Mouse (Mus musculus) heart, embryonic 12.5 days (tissue): Measurements from ENCODE around the gene Kirrel. TPM values are rescaled to one million over a fixed set of nuclear protein-coding genes. Genes with fewer than 3 reads are reported as not detected.

Experiments
- ATAC-seq: fragments of 200-750 bp; cut with Nextera tagmentation; 2 replicates; pipeline ENCODE4 v1.8.0; 2017; ENCODE audit warnings: moderate TSS enrichment, moderate library complexity; ENCODE audit not compliant: insufficient number of reproducible peaks, low FRiP score
- H3K27ac ChIP-seq: fragments of 300-500 bp; sonication (generic); 2 replicates; pipeline ENCODE4 v1.5.1; 2016; ENCODE audit warnings: mild to moderate bottlenecking, moderate library complexity; ENCODE audit not compliant: poor library complexity, severe bottlenecking
- H3K27me3 ChIP-seq: fragments of 300-500 bp; sonication (generic); replicated peaks from 2 replicates; pipeline ENCODE4 v1.6.1; 2016; ENCODE audit warnings: mild to moderate bottlenecking, moderate library complexity
- H3K36me3 ChIP-seq: fragments of 300-500 bp; sonication (generic); 2 replicates; pipeline ENCODE4 v1.6.1; 2016; ENCODE audit warnings: mild to moderate bottlenecking, moderate library complexity
- H3K4me1 ChIP-seq: fragments of 300-500 bp; sonication (generic); replicated peaks from 2 replicates; pipeline ENCODE4 v1.6.1; 2016; ENCODE audit warnings: mild to moderate bottlenecking
- H3K4me2 ChIP-seq: fragments of 300-500 bp; sonication (generic); 2 replicates; pipeline ENCODE4 v1.6.1; 2016; ENCODE audit warnings: mild to moderate bottlenecking, moderate library complexity
- H3K4me3 ChIP-seq: fragments of 300-500 bp; sonication (generic); 2 replicates; pipeline ENCODE4 v1.5.1; 2016; ENCODE audit warnings: mild to moderate bottlenecking
- H3K9ac ChIP-seq: fragments of 300-500 bp; sonication (generic); 2 replicates; pipeline ENCODE4 v1.6.1; 2016; ENCODE audit warnings: mild to moderate bottlenecking, moderate library complexity
- H3K9me3 ChIP-seq: fragments of 300-500 bp; sonication (generic); replicated peaks from 2 replicates; pipeline ENCODE4 v1.6.1; 2016; ENCODE audit warnings: mild to moderate bottlenecking, moderate library complexity
- WGBS: fragments of 180-500 bp; shearing (Covaris S2); methylation state at CpG from one replicate; pipeline ENCODE4 v1.1.7; 2016; 5-methylcytosine and 5-hydroxymethylcytosine counted together
- polyA plus RNA-seq: library from polyadenylated mRNA; unstranded; fragments of >200 nt; fragmentation: Nextera tagmentation; extraction: Ambion mirVana; gene quantifications from 2 replicates; pipeline ENCODE4 v1.2.1, GENCODE M21; 2016

The Kirrel gene
- polyA plus RNA-seq, 1 experiment from 2014 or later: 20.1 TPM

- 11% methylated on average over 2 of the region's 2 CpGs for WGBS
- Histone ChIP-seq H3K4me1 (peaks cover 85% of the 10 kb centered on the region), H3K4me2 (no peak overlapping the region), H3K36me3 (0 out of 2 replicates have a peak, but pooled peaks cover 6% of the 10 kb centered on the region), H3K9ac (no peak overlapping the region), H3K27me3 (no peaks in the 10 kb centered on the region), H3K27ac (peak overlapping the region; percentile 84), H3K9me3 (no peaks in the 10 kb centered on the region), H3K4me3 (no peak overlapping the region)
- no peak for ATAC-seq
Measured at GRCm38 (mm10) chr3:87153038-87153437, 21.5 kb downstream of the Kirrel start.

- Histone ChIP-seq H3K27ac (peak overlapping the region; percentile 100), H3K4me1 (peaks cover 78% of the 10 kb centered on the region), H3K27me3 (no peaks in the 10 kb centered on the region), H3K9ac (no peak overlapping the region), H3K4me3 (no peak overlapping the region), H3K4me2 (no peak overlapping the region), H3K36me3 (peaks cover 11% of the 10 kb centered on the region; the same call in 1 of the 2 replicates), H3K9me3 (no peaks in the 10 kb centered on the region)
- WGBS: 54% methylated on average over 4 of the region's 4 CpGs
- no peak for ATAC-seq
Measured at GRCm38 (mm10) chr3:87152111-87152738, 22.3 kb downstream of the Kirrel start.

- H3K4me1 ChIP-seq: peaks cover 70% of the 10 kb centered on the region
- no peak for ATAC-seq
- H3K36me3 ChIP-seq: peaks cover 17% of the 10 kb centered on the region
- H3K4me2 ChIP-seq: peak overlapping the region; percentile 50; the same call in 1 of the 2 replicates
- no peak overlapping the region for H3K4me3 ChIP-seq
- H3K27ac ChIP-seq: peak overlapping the region; percentile 100
- 45% methylated on average over 2 of the region's 2 CpGs for WGBS
- H3K27me3 ChIP-seq: no peaks in the 10 kb centered on the region
- H3K9me3 ChIP-seq: no peaks in the 10 kb centered on the region
- H3K9ac ChIP-seq: peak overlapping the region; percentile 64
Measured at GRCm38 (mm10) chr3:87151294-87151826, 23.2 kb downstream of the Kirrel start.

- H3K36me3 ChIP-seq: peaks cover 15% of the 10 kb centered on the region
- peak; percentile 71 for ATAC-seq
- WGBS: 7% methylated on average over 16 of the region's 16 CpGs
- H3K9me3 ChIP-seq: no peaks in the 10 kb centered on the region
- no peak overlapping the region for H3K4me3 ChIP-seq
- peak overlapping the region; percentile 100 for H3K27ac ChIP-seq
- peaks cover 72% of the 10 kb centered on the region for H3K4me1 ChIP-seq
- H3K9ac ChIP-seq: peak overlapping the region; percentile 64
- H3K27me3 ChIP-seq: no peaks in the 10 kb centered on the region
- peak overlapping the region; percentile 50 for H3K4me2 ChIP-seq
Measured at GRCm38 (mm10) chr3:87150689-87151244, 23.8 kb downstream of the Kirrel start.

- H3K4me3 ChIP-seq: no peak overlapping the region
- peaks cover 74% of the 10 kb centered on the region for H3K4me1 ChIP-seq
- H3K4me2 ChIP-seq: peak overlapping the region; percentile 50
- no peaks in the 10 kb centered on the region for H3K9me3 ChIP-seq
- H3K27ac ChIP-seq: peak overlapping the region; percentile 100
- ATAC-seq: no peak
- peak overlapping the region; percentile 52; the same call in 1 of the 2 replicates for H3K9ac ChIP-seq
- H3K36me3 ChIP-seq: peaks cover 13% of the 10 kb centered on the region
- no peaks in the 10 kb centered on the region for H3K27me3 ChIP-seq
- WGBS: 11% methylated on average over 8 of the region's 8 CpGs
Measured at GRCm38 (mm10) chr3:87150056-87150688, 24.4 kb downstream of the Kirrel start.

- H3K4me2 ChIP-seq: no peak overlapping the region
- ATAC-seq: no peak
- H3K9ac ChIP-seq: peak overlapping the region; percentile 52
- H3K27ac ChIP-seq: peak overlapping the region; percentile 100
- no peak overlapping the region for H3K4me3 ChIP-seq
- H3K27me3 ChIP-seq: no peaks in the 10 kb centered on the region
- peaks cover 13% of the 10 kb centered on the region for H3K36me3 ChIP-seq
- no peaks in the 10 kb centered on the region for H3K9me3 ChIP-seq
- 50% methylated on average over 10 of the region's 10 CpGs for WGBS
- peaks cover 74% of the 10 kb centered on the region for H3K4me1 ChIP-seq
Measured at GRCm38 (mm10) chr3:87149425-87149824, 25.1 kb downstream of the Kirrel start.

- H3K4me3 ChIP-seq: no peak overlapping the region
- H3K9ac ChIP-seq: 0 out of 2 replicates have a peak overlapping the region, but pooled peaks have one; percentile 3
- H3K36me3 ChIP-seq: peaks cover 24% of the 10 kb centered on the region
- no peaks in the 10 kb centered on the region for H3K27me3 ChIP-seq
- H3K27ac ChIP-seq: peak overlapping the region; percentile 65
- peaks cover 58% of the 10 kb centered on the region for H3K4me1 ChIP-seq
- ATAC-seq: 0 out of 2 replicates have a peak, but pooled peaks have one; percentile 24
- whole genome bisulfite sequencing: 55% methylated on average over 6 of the region's 6 CpGs
- H3K9me3 ChIP-seq: no peaks in the 10 kb centered on the region
- no peak overlapping the region for H3K4me2 ChIP-seq
Measured at GRCm38 (mm10) chr3:87144476-87145240, 29.9 kb downstream of the Kirrel start.

- WGBS: 77% methylated on average over 5 of the region's 5 CpGs
- no peak overlapping the region for H3K4me2 ChIP-seq
- H3K9me3 ChIP-seq: no peaks in the 10 kb centered on the region
- no peak overlapping the region for H3K4me3 ChIP-seq
- ATAC-seq: no peak
- no peaks in the 10 kb centered on the region for H3K27me3 ChIP-seq
- H3K9ac ChIP-seq: no peak overlapping the region
- peaks cover 44% of the 10 kb centered on the region for H3K36me3 ChIP-seq
- H3K27ac ChIP-seq: no peak overlapping the region
- peaks cover 52% of the 10 kb centered on the region for H3K4me1 ChIP-seq
Measured at GRCm38 (mm10) chr3:87140284-87140683, 34.3 kb downstream of the Kirrel start.

- Histone ChIP-seq H3K27me3 (no peaks in the 10 kb centered on the region), H3K36me3 (peaks cover 53% of the 10 kb centered on the region), H3K27ac (no peak overlapping the region), H3K4me2 (no peak overlapping the region), H3K9me3 (no peaks in the 10 kb centered on the region), H3K4me3 (no peak overlapping the region), H3K4me1 (peaks cover 53% of the 10 kb centered on the region), H3K9ac (no peak overlapping the region)
- no peak for ATAC-seq
- 59% methylated on average over 7 of the region's 7 CpGs for WGBS
Measured at GRCm38 (mm10) chr3:87136782-87137181, 37.8 kb downstream of the Kirrel start.

GRCm38 (mm10) chr3:87134951-87135350 is 39.6 kb downstream of the Kirrel start:
- no peak overlapping the region for H3K27ac ChIP-seq
- no peak overlapping the region for H3K9ac ChIP-seq
- no peak for ATAC-seq
- no peaks in the 10 kb centered on the region for H3K9me3 ChIP-seq
- no peak overlapping the region for H3K4me2 ChIP-seq
- H3K4me3 ChIP-seq: no peak overlapping the region
- H3K36me3 ChIP-seq: peaks cover 53% of the 10 kb centered on the region
- H3K4me1 ChIP-seq: peaks cover 52% of the 10 kb centered on the region
- H3K27me3 ChIP-seq: no peaks in the 10 kb centered on the region
